18 mouse cellular contexts compared by ENCODE assay signal in the genomic region with DNA sequence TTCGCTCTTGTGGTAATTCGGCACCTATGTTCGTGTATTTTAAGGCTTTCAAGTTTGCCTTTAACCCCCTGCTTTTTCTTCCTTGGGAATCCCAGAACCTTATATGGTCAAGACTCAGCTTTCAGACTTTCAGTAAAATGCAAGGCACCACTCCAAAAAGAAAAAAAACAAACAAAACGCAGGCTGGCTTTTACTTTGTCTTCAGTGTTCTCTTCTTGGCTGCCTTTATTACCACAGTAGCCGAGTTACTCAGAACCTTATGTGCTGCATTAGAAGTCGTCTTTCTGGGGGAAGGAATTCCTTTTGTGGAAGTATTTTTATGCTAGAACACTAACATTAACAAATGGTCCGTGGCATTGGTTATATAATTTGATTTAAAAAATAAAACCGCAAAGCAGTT. TPM values are rescaled to one million over a fixed set of nuclear protein-coding genes. Genes with fewer than 3 reads are reported as not detected.
A peak's percentile ranks its signal among the peaks of the same experiment; 100 is the strongest.
DNase-seq lines count a peak whose midpoint lies in the region; ATAC-seq and TF ChIP-seq lines count a peak whose summit lies in the region.
"Had no signal": no experiment of that assay in that cellular context is flagged by ENCODE, and none has a peak within 500 bp of the region (broad histone marks: within the 10 kb centered on the region; RNA-seq: fewer than 3 reads in every experiment).

No protein-coding gene starts in this region.

- no peaks in the 10 kb centered on the region for H3K36me3 ChIP-seq in hindbrain, postnatal 0 days (ENCODE audit: insufficient read depth, low read length)
- H3K36me3 ChIP-seq in hindbrain, embryonic 14.5 days (replicated peaks; ENCODE audit: control insufficient read depth, insufficient read depth) = no peaks in the 10 kb centered on the region
- H3K36me3 ChIP-seq in lung, postnatal 0 days (ENCODE audit: insufficient read depth, low read length) = no peaks in the 10 kb centered on the region
- H3K36me3 ChIP-seq: midbrain, embryonic 10.5 days had no signal

- H3K4me3 ChIP-seq in hindbrain, postnatal 0 days (ENCODE audit: low read length) = no peak overlapping the region
- no peak overlapping the region for H3K4me3 ChIP-seq in hindbrain, embryonic 14.5 days (replicated peaks; ENCODE audit: low read length)
- H3K4me3 ChIP-seq in lung, postnatal 0 days (ENCODE audit: low read depth, low read length) = no peak overlapping the region
- H3K4me3 ChIP-seq: midbrain, embryonic 10.5 days had no signal

- ATAC-seq in hindbrain, postnatal 0 days = no peak
- no peak for ATAC-seq in hindbrain, embryonic 14.5 days (ENCODE audit: low FRiP score)
- ATAC-seq in lung, postnatal 0 days = no peak
- ATAC-seq: activated CD4-positive, CD25-positive, alpha-beta regulatory T cell, adult 4 months; inflammation-experienced regulatory T-cells, adult 6 months had no signal

- WGBS in hindbrain, postnatal 0 days = 63% methylated on average over 8 of the region's 8 CpGs
- 75% methylated on average over 8 of the region's 8 CpGs for WGBS in hindbrain, embryonic 14.5 days
- WGBS in lung, postnatal 0 days = 57% methylated on average over 8 of the region's 8 CpGs

- H3K27ac ChIP-seq in hindbrain, postnatal 0 days = no peak overlapping the region
- no peak overlapping the region; the same call in 1 of the 2 replicates for H3K27ac ChIP-seq in hindbrain, embryonic 14.5 days
- no peak overlapping the region for H3K27ac ChIP-seq in lung, postnatal 0 days (ENCODE audit: low read length)
- H3K27ac ChIP-seq: midbrain, embryonic 10.5 days had no signal

- DNase-seq in hindbrain, postnatal 0 days (ENCODE audit: low spot score) = peak; percentile 12
- no peak for DNase-seq in hindbrain, embryonic 14.5 days (ENCODE audit: low spot score)
- DNase-seq in lung, postnatal 0 days (ENCODE audit: low spot score) = peak; percentile 53
- DNase-seq in lung, postnatal 14 days = no peak
- peak; percentile 74 for DNase-seq in NIH3T3 (ENCODE audit: low read depth)
- peak; percentile 51 for DNase-seq in fibroblast of lung, adult 2 months (ENCODE audit: low read depth)
- DNase-seq in embryo, embryonic 9.5 days (ENCODE audit: extremely low spot score) = no peak
- DNase-seq: adrenal gland, postnatal 36 days; cerebellum, adult 9-11 months; embryo, embryonic 11 days; lung, adult 2 months; right cerebral cortex, postnatal 25 days; thymus, postnatal 25 days had no signal

- TF ChIP-seq CTCF in hindbrain, postnatal 0 days (IDR thresholded peaks at IDR 0.05; ENCODE audit: low read depth) = no peak
- no peak for TF ChIP-seq CTCF in lung, postnatal 0 days (IDR thresholded peaks at IDR 0.05)

- no peak overlapping the region for H3K9ac ChIP-seq in hindbrain, postnatal 0 days (replicated peaks; ENCODE audit: low read length)
- H3K9ac ChIP-seq in hindbrain, embryonic 14.5 days = no peak overlapping the region
- H3K9ac ChIP-seq in lung, postnatal 0 days (replicated peaks; ENCODE audit: low read depth) = no peak overlapping the region

- TF ChIP-seq EP300 in lung, postnatal 0 days (IDR thresholded peaks at IDR 0.05) = no peak

- H3K27me3 ChIP-seq in hindbrain, postnatal 0 days (ENCODE audit: insufficient read depth, low read length) = no peaks in the 10 kb centered on the region
- H3K27me3 ChIP-seq in hindbrain, embryonic 14.5 days (ENCODE audit: control insufficient read depth, insufficient read depth, low read length) = no peaks in the 10 kb centered on the region
- no peaks in the 10 kb centered on the region for H3K27me3 ChIP-seq in lung, postnatal 0 days (replicated peaks; ENCODE audit: insufficient read depth, low read length)
- H3K27me3 ChIP-seq: CH12.LX had no signal

- H3K4me2 ChIP-seq in hindbrain, postnatal 0 days (ENCODE audit: low read depth, low read length) = 0 out of 2 replicates have a peak overlapping the region, but pooled peaks have one; percentile 2
- H3K4me2 ChIP-seq in hindbrain, embryonic 14.5 days (replicated peaks) = no peak overlapping the region
- H3K4me2 ChIP-seq in lung, postnatal 0 days (replicated peaks; ENCODE audit: low read depth, low read length) = no peak overlapping the region
- H3K4me2 ChIP-seq: heart, embryonic 11.5 days had no signal

- H3K4me1 ChIP-seq in hindbrain, postnatal 0 days (ENCODE audit: insufficient read depth, low read length) = no peaks in the 10 kb centered on the region
- H3K4me1 ChIP-seq in hindbrain, embryonic 14.5 days (replicated peaks; ENCODE audit: control insufficient read depth, insufficient read depth, low read length) = peaks cover 17% of the 10 kb centered on the region; the same call in 1 of the 2 replicates
- peaks cover 2% of the 10 kb centered on the region; the same call in 1 of the 2 replicates for H3K4me1 ChIP-seq in lung, postnatal 0 days (ENCODE audit: insufficient read depth, low read depth, low read length)
- H3K4me1 ChIP-seq: midbrain, embryonic 10.5 days had no signal

- H3K9me3 ChIP-seq in hindbrain, postnatal 0 days (ENCODE audit: low read length) = no peaks in the 10 kb centered on the region
- H3K9me3 ChIP-seq in hindbrain, embryonic 14.5 days (ENCODE audit: control insufficient read depth, low read length) = no peaks in the 10 kb centered on the region
- no peaks in the 10 kb centered on the region for H3K9me3 ChIP-seq in lung, postnatal 0 days (ENCODE audit: low read length)
- H3K9me3 ChIP-seq: midbrain, embryonic 10.5 days had no signal

RNA-seq across cellular contexts. Expression of a gene that starts 22.8 kb away (rescaled TPM):
- 52.3 and 52.7 TPM in 2 replicates for total RNA-seq in hindbrain, postnatal 0 days (2014; rRNA removed)
- 52.0 and 61.8 TPM in 2 replicates for polyA plus RNA-seq in hindbrain, postnatal 0 days (2015; fragmentation: Nextera tagmentation; extraction: Ambion mirVana)
- 64.0 and 69.6 TPM in 2 replicates for polyA plus RNA-seq in hindbrain, embryonic 14.5 days (2014; fragmentation: Nextera tagmentation; extraction: Ambion mirVana)
- polyA plus RNA-seq in lung, postnatal 0 days (2015; fragmentation: Nextera tagmentation; extraction: Ambion mirVana) = 82.9 and 90.4 TPM in 2 replicates

Comparison
In these comparisons a context has a peak if more than half of its experiments do, and no peak if none do; other contexts are left out.
1. DNase-seq: peak in hindbrain, postnatal 0 days (single experiment), lung, postnatal 0 days (single experiment), NIH3T3 (single experiment) and fibroblast of lung, adult 2 months (single experiment); none in hindbrain, embryonic 14.5 days (single experiment), lung, postnatal 14 days (single experiment) and embryo, embryonic 9.5 days (single experiment).